Mouse (Mus musculus) kidney, adult 11 months (tissue): ENCODE data around the gene Sox30.

ENCODE experiments used
- DNase-seq: peaks from one replicate; pipeline ENCODE4 v3.0.0; 2022

Gene Sox30

GRCm38 (mm10) chr11:46056770-46057411, 76.8 kb downstream of the Sox30 start:
- DNase-seq, result no peak

- DNase-seq, result no peak
Observed at GRCm38 (mm10) chr11:46058011-46058410, 77.9 kb downstream of the Sox30 start.

- no peak for DNase-seq
Observed at GRCm38 (mm10) chr11:46058916-46059315, 78.8 kb downstream of the Sox30 start.

GRCm38 (mm10) chr11:46059887-46060650, 80.0 kb downstream of the Sox30 start:
- DNase-seq, result no peak

- DNase-seq, result no peak
Observed at GRCm38 (mm10) chr11:46060651-46061020, 80.5 kb downstream of the Sox30 start.

DNA sequence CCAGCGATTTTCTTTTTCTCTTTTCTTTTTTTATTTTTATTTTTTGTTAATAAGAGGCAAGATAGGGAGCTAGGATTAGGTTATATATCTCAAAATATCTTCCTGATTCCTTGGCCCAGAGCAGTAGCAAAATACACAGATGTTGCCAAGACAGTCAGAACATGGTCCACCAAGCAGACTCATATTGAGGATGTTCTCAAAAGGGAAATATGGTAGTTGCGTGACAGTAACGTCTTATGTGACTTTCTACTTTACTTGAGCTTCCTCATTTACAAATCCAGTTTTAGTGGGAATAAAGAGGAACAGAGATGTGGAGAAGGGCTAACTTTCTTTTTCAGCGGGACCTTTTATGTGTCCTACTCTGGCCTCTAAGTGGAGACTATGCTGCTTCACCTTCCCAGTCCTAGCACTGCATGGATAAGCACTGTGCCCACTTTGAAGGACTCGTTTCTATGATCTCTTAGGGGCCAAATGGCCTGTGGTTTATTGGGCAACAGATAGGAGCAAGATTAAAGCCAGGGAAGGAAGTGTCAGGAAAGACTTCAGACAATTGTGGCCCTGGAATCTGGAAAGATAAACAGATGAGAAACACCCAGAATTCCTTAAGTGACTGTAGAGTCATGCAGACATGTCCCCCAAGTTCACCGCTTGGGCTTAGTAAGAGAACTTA, 81.8 kb downstream of the Sox30 start:
- no peak for DNase-seq

- DNase-seq, result no peak
Observed at GRCm38 (mm10) chr11:46062569-46062968, 82.5 kb downstream of the Sox30 start.

GRCm38 (mm10) chr11:46062993-46063731, 83.1 kb downstream of the Sox30 start:
- peak; percentile 46 for DNase-seq

GRCm38 (mm10) chr11:46064767-46065166, 84.7 kb downstream of the Sox30 start:
- DNase-seq, result peak; percentile 44

DNA sequence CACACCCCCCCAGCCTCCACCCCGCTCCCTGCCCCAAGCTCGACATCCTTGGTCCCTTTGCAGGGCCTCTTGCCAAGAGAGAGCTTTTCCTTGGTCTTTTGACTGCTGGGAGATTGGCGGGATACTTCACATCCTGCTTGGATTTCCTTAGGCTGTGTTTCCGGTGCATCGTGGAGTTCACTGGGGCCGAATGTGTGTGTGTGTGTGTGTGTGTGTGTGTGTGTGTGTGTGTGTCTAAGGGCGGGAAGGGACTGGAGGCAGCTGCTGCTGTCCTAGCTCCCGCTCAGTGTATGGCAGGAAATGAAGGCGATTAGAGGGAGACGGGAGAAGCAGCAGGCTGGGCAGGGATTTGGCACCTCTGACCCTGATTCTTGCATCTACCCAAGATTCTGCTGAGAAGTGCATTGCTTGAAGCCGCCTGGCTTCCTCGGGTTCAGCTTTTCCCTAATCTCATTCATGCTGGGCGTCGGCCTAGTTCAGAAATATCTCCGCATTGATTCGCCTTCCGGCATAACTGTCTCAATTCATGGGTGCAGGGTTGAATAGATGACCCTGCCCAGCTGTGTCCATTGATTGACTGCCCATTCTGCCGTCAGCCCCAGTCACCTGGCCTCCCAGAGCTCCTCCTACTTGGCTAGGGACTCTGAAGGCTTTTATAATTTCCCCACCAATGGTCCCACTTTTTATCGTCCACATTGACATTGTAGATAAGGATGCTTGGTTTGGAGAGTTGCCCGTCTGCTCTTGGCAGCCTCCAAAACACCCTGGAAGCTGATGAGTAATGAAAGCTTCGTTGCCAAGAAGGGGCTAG, 85.3 kb downstream of the Sox30 start:
- peak; percentile 76 for DNase-seq
